Mouse (Mus musculus) gonadal fat pad, adult 2 months (tissue): Measurements from ENCODE around the gene Ddx52. TPM values are rescaled to one million over a fixed set of nuclear protein-coding genes. Genes with fewer than 3 reads are reported as not detected.

Experiments
- polyA plus RNA-seq: library from polyadenylated mRNA; depleted of rRNA; stranded (reverse); fragments of >200 nt; gene quantifications from 2 replicates; pipeline ENCODE4 v1.2.3, GENCODE M21; 2012; rRNA removed

Ddx52 gene
- polyA plus RNA-seq, 1 experiment: 7.5 TPM

Other genes with a start within 250 kb of the Ddx52 start
- 9.9 and 15.9 TPM in 2 replicates for gene Wfdc17, start 238.1 kb upstream of the Ddx52 start, polyA plus RNA-seq
- gene Wfdc18, start 233.0 kb upstream of the Ddx52 start, polyA plus RNA-seq: 0.28 TPM in 1 of 2 replicates, not detected in the other
- 82.2 and 198 TPM in 2 replicates for gene Wfdc21, start 195.1 kb upstream of the Ddx52 start, polyA plus RNA-seq
- 15.9 and 16.0 TPM in 2 replicates for gene Heatr6, start 188.4 kb upstream of the Ddx52 start, polyA plus RNA-seq
- 26.8 and 42.5 TPM in 2 replicates for gene Hnf1b, start 92.0 kb upstream of the Ddx52 start, polyA plus RNA-seq
- 24.5 and 24.8 TPM in 2 replicates for gene Synrg, start 22.4 kb downstream of the Ddx52 start, polyA plus RNA-seq
- gene Dusp14, start 127.2 kb downstream of the Ddx52 start, polyA plus RNA-seq: 11.0 and 11.8 TPM in 2 replicates
- gene Tada2a, start 187.5 kb downstream of the Ddx52 start, polyA plus RNA-seq: 8.6 and 9.0 TPM in 2 replicates
- gene Acaca, start 187.6 kb downstream of the Ddx52 start, polyA plus RNA-seq: 91.0 and 121 TPM in 2 replicates
- gene Gm11437, start 225.4 kb downstream of the Ddx52 start, polyA plus RNA-seq: 0.08 TPM in 1 of 2 replicates, not detected in the other